Mouse (Mus musculus) erythroblast, adult 5-6 weeks (primary cell): ENCODE results near the gene Hs6st1. TPM values are rescaled to one million over a fixed set of nuclear protein-coding genes. Genes with fewer than 3 reads are reported as not detected.
"Not testable (repeated sequence)": the region's sequence is repeated elsewhere in the genome, so short reads cannot be mapped to it uniquely, and the experiment has no call there.

ENCODE experiments used
- ATAC-seq: replicated peaks from 2 replicates; pipeline ENCODE4 v1.8.0; 2016; ENCODE audit warnings: moderate number of reproducible peaks, mild to moderate bottlenecking, moderate TSS enrichment, inconsistent platforms; ENCODE audit not compliant: poor library complexity, low FRiP score, severe bottlenecking
- total RNA-seq, 2 experiments: library from RNA; stranded (forward) in 1 of 2; stranded (reverse) in 1 of 2; fragments of 150-400 nt in 1 of 2; fragments of 200-764, 138-1000 nt in 1 of 2; gene quantifications; 2 replicates each; pipeline versions ENCODE4 v1.2.3 to v1.2.4; 2015 to 2017; ENCODE audit warnings: low replicate concordance in 2 of 2

Gene Hs6st1
- total RNA-seq (2015; ENCODE audit: low replicate concordance) (82.8 and 141 TPM in 2 replicates), total RNA-seq (2017; ENCODE audit: low replicate concordance) (123 and 134 TPM in 2 replicates)

DNA sequence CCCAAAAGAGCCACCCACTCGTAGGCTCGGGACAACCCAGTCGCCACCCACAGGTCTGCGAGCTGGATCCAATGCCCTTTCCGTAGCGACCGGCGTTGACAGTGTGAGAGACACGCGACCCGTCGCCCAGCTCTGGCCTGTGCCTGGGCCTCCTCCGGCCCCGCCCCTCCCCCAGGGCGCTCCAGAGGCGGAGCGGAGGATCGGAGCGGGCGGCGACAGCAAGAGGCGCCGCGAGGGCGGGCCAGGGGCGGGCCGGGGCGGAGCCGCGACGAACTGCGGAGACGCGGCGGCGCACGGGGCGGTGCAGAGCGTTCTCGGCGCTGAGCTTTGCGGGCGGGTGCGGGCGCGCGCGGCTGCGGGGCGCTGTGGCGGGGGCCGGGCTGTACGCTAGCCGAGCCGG lies at the start of gene Hs6st1:
Gene Hs6st1, plus strand, starts transcription at position 325 of the 400 bp plus-strand sequence.
- peak; percentile 70 for ATAC-seq

DNA sequence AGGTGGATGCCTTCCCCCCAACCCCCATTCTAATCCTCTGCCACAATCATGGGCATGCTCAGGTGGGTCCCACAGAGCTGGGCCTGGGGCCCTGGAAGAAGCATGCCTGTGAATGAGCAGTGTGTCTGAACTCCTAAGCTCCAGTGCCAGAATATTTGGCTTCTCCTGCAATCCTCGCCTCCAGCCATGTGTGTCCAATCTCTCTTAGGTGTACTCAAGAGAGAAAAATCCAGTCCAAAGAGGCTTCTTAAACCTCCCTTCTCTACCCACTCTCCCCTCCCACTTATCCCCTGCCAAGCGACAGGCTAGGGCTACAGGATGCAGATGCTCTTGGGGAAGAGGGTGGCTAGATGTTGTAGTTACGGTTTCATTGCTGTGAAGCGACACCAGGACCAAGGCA lies 49.6 kb upstream of the Hs6st1 start:
- no peak for ATAC-seq

DNA sequence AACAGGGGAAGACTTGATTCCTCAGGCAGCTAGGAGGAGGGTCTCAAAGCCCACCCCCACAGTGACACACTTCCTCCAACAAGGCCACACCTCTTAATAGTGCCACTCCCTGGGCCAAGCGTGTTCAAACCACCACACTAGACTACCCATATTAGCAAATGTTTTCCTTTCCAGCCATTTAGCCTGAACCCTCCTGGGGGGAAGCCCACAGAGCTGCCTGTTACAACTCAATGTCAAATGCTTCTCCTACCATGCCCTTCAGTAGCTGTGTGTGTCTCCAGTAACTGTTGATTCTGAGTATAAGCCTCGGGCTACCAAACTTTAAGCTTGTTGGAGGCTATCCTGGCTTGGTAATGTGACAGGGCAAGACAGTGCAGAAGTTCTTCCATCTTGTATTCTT lies 49.0 kb upstream of the Hs6st1 start:
- no peak for ATAC-seq

DNA sequence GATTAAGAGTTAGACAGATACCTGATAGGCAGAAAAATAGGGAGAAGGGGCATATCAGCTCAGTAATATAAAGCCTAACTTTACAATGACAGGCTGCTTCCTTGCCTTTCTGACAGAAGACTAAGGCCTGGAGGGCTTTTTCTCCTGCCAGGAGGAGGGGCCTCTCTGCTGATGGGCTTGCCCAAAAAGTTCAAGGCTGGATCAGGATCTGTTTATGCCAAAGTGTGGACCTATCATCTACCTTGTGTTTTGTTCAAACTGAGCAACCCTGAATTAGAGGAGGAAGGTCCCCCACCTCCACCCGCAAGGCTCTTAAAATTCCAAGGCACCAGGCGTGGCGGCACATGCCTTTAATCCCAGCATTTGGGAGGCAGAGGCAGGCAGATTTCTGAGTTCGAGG lies 47.9 kb upstream of the Hs6st1 start:
- no peak for ATAC-seq

DNA sequence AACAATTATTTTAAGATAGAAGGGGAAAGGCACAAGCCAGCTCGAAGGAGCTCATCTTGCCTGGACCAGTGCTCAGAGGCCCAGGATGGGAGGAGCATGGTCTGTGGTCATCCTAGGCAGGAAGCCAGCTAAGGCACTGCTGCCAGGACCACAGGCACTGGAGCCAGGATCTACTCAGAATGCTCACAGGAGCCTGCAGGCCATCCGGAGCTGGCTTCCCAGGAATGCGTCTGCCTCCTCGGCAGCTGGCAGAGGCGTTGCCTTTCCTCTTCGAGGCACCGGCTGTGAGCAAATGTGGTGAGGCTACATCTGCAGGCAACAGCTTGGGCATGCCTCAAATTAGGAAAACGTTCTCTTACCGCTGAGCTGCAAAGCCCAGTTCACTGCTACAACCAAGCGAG lies 37.8 kb upstream of the Hs6st1 start:
- ATAC-seq, result no peak

DNA sequence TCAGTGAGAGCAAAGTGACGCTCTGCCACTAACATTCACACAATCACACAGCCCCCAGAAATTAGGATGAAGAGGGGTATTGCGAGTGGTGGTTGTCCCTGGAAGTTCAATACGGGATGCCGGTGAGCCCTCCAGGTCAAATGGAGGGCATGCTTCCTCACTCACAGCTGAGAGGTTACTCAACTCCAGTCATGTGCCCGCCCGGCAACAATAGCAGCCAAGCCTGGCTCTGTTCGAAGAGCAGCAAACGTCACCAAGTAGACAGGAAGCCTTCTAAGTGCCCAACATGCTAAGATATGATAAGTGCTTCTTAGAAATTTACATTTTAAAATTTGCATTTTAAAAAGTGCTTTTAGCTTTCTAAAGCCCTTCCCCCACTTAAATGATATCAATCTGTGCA lies 29.4 kb upstream of the Hs6st1 start:
- no peak for ATAC-seq

DNA sequence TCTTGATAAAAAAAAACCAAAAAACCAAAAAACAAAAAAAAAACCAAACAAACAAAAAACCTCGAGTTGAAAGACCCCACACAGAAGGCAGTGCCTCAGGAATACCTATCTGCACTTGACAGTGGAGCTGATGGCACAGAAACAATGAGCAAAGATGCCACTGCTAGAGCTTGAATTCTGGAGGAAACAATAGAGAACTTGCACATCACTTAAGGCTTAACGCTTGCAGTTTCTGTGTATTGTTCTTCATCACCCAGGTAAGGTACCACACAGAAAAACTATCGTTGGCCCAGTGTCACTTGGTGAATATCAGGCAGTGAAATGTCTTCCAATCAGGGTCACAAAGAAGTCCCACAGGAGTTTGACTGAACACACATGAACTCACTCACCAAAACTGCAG lies 26.1 kb upstream of the Hs6st1 start:
- no peak for ATAC-seq

DNA sequence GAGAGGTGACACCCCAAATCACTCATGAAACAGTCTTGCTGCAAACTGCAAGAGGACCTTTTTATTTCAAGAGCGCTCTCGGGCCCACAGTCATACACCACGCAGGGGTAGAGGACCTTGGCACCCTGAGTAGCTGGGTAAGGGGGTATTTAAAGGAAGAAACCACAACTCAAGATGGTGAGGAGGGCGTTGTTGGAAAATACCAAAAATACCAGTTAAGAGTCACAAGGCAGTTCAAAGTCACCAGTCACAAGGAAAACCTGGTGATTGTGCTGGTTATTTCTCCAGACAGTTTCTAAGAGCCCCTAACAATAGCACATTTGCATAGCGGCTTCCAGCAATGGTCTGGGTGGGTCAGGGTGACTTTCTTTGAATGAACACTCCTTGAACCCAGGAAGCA lies 24.4 kb upstream of the Hs6st1 start:
- ATAC-seq, result not testable (repeated sequence)

DNA sequence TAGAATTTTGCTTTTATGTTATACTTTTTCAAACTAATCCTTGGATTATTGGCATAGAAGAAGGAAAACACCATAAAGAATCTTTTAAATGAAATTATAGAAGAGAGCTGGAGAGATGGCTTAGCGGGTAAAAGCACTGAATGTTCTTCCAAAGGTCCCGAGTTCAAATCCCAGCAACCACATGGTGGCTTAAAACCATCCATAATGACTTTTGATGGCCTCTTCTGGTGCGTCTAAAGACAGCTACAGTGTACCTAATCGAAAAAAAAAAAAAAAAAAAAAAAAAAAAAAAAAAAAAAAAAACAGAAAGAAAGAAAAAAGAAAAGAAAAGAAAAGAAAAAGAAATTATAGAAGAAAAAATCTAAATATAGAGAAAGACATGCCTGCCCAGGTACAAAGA lies 23.9 kb upstream of the Hs6st1 start:
- ATAC-seq, result no peak

DNA sequence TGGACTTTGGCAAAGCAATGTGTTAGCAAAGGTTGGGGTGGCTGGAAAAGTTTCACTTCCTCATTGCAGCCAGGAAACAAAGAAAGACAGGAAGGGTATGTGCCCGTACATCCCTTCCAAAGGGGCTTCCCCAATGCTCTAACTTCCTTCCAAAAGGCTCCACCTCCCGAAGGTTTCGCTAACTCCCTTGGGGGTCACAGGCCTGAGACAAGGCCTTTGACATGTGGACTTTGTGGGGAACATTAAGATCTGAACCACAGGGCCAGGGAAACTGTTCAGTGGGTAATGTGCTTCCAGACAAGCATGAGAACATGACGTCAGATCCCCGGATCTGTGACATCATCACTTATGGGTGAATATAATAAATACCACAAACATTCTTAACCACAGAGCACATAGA lies 15.5 kb upstream of the Hs6st1 start:
- ATAC-seq, result no peak

DNA sequence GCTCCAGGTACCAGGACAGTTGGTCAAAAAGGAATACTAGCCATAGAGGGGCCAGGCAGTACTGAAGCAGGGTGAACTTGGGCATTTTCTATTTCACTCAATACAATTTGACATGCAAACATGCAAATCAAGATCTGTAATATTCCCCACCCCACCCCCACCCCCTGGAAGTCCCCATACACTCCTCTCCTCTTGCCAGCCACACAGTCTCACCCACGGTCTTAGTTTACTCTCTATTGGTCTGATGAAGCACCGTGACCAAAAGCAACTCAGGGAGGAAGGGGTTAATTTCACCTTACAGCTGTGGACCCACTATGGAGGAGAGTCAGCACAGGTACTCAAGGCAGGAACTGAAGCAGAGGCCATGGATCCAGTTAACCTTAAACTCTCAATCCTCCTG lies 14.6 kb upstream of the Hs6st1 start:
- no peak for ATAC-seq

DNA sequence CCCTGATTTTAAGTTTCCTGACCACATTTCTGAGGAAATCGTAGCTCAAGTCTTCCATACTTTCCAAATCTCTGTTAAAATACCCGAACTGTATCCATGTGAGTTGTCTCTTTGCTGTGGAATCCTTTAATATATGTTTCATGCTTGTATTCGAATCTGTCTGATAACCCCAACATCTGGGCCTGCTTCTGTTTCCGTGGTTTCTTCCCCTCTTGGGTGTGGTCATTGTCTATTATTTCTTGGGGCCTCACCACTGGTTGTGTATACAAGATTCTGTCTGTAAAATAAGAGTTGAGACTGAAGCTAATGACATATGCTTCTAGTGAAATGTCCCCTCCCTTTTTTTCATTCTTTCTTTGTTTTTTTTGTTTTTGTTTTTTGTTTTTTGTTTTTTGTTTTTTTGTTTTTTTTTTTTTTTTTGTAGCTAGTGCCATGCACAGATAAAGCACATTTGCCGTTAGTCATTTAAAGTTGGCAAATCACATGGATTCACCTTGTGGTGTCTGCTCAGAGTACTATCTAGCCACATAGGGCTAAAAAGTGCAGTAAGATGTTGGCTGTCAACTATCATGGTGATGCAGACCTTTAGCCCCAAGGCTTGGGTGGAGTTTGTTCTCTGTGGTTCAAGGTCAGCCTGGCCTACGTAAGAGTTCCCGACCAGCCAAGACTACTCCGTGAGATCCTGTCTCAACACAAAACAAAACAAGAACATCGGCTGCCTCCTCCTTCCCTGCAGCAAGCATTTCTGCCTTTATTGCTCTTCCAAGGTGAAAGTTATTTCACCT lies 13.8 kb upstream of the Hs6st1 start:
- peak; percentile 98 for ATAC-seq

DNA sequence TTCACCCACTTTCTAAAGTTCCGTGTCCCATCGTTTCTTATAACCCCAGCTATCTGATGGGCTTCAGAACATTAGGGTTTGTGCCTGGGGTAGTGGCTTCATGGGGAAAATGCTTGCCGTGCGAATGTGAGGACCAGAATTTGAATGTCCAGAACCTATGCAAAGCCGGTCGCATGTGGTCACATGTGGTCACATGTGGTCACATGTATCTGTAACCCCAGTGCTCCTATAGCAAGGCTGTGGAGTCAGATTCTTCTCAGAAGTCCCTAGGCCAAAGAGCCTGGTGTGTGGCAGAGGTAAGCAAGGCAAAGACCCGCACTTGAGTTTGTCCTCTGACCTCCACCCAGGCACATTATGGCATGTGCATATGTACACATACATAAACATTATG lies 13.2 kb upstream of the Hs6st1 start:
- ATAC-seq, result peak; percentile 53

DNA sequence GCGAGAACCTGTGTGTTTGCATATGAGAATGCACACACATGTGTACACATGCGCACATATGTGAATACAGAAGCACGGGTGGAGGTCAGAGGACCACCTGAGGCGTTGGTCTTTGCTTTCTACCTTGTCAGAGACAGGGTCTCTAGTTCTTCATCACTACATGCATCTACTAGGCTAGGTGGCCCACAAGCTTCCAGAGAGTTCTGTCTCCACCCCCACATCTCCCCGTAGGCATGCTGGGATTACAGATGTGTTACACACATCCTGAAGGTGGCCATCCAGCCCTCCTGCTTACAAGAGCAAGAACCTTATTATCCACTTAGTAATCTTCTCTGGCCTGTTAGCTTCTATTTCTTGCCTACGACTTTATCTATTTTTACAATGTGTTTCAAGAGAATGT lies 8.8 kb upstream of the Hs6st1 start:
- ATAC-seq, result no peak

DNA sequence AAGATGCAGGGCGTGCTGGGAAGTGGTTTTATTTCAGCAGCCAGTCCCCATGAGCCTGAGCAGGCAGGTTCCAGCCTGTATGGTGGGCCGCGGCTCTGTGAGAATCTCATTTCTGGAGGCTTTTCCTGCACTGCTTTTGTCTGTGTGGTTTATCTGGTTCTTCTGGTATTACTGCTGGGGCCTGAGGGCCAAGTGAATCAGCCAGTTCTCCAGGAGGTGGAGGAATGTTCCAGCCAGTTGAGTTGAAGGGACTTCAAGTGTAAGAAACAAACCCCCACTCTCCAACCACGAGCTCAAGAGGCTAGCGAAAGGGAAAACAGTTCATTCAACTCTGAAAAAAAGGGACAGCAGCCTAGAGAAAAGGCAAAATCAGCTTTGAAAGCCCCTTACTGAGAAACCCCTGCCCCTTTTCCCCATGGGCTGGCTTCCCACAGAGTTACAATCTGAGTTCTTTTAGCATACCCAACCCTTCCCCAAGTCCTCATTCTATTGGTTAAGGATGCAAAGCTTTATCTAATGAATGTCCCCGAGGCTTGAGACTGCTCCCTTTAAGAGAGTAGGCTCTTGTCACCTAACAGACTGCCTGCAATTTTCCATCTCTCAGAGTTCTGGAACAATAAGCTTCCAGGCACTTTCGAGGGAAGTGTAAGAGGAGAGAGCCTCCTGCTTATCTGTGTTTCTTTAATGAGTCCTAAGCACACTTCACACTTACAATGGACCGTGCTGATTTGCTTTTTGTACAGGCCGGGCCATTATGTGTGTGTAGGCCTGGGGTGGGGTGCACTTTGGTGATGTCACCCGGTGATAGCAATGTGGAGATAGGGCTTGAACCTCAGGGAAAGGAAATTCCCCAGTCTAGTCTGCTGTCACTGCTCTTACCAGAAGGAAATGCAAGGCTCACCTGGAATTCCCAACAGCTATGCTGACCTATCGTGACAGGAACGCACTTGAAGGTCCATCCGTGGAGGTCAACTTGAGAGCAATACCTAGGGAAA lies 7.9 kb upstream of the Hs6st1 start:
- no peak for ATAC-seq

DNA sequence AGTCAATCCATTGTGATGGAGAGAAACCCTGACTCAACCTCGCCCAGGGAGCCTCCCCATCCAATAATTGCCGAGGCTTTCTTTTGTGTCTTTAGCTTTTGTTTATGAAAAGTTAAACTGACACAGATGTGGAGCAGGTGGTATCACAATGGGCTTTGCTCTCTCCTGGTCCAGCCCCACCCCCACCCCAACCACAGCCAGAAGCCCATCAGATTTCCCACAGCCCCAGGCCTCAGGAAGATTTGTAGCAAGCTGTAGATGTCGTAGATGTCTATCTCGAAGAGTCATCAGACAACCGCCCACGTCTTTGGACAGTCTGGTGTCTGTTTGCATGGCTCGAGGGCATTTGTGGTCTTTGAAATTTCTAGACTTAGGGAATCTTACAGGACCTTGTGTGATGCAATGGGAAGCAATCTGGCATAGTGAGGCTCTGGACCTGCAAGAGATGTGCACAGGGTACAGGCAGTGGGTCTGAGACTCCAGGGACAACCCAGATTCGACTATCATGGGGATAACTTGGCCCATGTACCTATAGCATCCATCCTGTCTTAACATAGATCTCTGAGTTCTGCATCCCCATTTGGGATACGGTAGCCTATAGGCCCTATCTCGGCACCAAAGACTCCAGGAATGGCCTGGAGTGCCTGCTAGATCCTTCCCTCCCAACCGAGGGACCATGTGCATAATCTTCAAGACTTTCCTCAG lies 6.8 kb upstream of the Hs6st1 start:
- no peak for ATAC-seq

DNA sequence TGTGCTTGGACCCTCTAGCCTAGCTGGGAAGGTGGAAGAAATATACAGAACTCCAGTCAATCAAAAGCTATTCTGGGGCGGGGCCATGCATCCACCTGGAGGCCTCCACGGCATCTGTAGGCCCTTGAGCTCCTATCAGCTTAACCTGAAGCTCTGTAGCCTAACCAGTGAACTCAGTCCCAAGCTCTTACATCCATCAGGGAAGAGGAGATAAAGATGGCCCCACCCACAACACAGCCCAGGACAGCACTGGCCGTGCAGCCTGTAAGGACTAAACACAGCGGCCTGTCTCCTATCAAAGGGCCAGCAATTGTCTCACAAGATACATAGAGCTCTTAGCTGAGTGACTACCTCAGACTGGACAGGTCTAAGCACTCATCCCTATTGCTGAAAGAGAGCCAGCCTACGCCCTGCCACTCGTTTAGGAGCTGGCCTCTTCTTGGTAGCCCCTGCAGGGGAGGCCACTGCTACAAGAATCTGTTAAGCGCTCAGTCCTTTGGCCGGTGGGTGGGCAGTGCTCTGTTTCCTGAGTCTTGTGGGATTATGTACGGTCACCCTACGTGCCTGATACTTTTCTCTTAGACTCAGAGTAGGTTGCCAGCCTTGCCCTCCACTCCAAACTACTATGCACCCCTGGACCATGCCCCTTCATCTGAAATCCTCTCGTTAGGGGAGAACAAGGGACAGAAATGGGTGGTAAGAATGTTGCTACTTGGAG lies 6.0 kb upstream of the Hs6st1 start:
- peak; percentile 75 for ATAC-seq

DNA sequence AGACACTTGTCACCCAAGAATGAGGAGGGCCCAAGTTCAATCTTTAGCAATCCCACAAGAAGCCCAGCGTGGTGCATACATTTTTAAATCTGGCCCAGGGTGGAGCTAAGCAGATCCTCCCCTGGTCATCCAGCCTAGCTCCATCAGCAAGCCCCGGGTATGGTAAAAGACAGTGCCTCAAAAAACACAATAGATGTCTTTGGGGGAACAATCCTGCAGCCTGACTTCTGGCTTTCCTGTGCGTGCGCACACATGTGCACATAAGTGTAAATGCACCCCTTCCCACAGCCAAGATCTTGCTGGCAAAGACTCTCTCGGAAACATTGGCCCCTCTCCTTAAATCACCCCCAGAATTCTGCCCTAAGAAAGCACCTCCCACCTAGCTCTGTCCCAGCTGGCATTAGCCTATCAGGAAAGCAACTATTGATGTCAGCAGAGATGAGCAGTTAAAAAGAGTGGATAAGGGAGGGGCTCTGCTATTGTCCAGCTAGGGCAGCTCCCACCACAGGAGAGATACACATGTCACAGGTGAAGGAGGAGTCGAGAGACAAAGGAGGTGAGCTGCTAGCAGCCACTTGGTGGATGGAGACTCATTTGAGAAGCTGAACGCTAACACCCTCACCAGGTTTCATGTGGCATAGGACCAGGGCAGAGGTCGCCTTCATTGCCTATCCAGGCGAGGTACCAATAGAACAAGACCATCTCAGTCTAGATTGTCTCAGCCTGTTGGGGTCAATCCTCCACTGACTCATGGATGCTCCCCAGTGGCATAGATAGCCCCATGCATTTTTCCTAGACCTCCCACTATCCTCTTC lies 5.2 kb upstream of the Hs6st1 start:
- ATAC-seq, result no peak

DNA sequence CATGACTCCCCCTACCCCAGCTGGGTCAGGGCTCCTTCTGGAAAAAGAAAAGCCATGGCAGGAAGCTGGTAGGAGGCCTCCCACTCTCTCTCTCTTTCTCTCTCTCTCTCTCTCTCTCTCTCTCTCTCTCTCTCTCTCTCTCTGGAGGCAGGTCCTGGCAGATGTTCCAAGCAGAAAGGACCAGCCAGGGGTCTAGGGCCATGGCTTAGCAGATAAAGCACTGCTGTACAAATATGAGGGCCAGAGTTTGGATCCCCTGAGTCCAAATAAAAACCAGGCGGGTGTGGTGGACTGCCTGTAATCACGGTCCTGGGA lies 4.6 kb upstream of the Hs6st1 start:
- ATAC-seq, result no peak
